Mouse (Mus musculus): ENCODE data around the gene Kif2c. TPM values are rescaled to one million over a fixed set of nuclear protein-coding genes. Genes with fewer than 3 reads are reported as not detected.

The Kif2c gene
- total and polyA plus RNA-seq, 3 experiments = 8.6 to 62.8 (median 52.0) TPM

DNA sequence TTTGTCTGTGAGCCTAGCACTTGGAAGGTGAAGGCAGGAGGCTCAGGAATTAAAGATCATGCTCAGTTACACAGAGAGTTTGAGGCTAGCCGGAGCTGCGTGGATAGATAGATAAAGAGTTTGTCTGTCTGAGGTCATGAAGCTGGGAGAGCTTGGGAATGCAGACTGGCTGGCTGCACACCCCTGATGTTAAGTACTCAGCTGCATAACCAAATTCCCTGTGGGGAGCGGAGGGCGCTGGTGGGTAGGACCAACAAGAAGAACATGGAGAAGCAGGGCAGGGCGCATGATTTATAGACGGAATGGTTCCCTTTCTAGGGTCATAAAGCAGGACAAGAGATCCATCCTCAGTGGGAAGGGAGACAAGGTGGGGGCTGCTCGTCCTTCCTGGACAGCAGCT is 39.4 kb downstream of the Kif2c start:
- no peaks in the 10 kb centered on the region for H3K9me3 ChIP-seq (replicated peaks)
- TF ChIP-seq POLR2AphosphoS5 (IDR thresholded peaks at IDR 0.05; ENCODE audit: insufficient replicate concordance, low read depth, low read length) = no peak
- no peak for TF ChIP-seq GATA1 (IDR thresholded peaks at IDR 0.05; ENCODE audit: borderline replicate concordance, low read length)
- TF ChIP-seq TAL1 (conservative IDR thresholded peaks at IDR 0.05; ENCODE audit: low read depth, low read length) = no peak
- TF ChIP-seq GATA2 (IDR thresholded peaks at IDR 0.05; ENCODE audit: borderline replicate concordance, low read depth, low read length) = no peak
- TF ChIP-seq CTCF (IDR thresholded peaks at IDR 0.05; ENCODE audit: low read depth, low read length) = no peak
- DNase-seq (ENCODE audit: low spot score) (no peak), ATAC-seq (ENCODE audit: extremely low read depth, insufficient number of reproducible peaks, low FRiP score, poor library complexity, severe bottlenecking) (no peak)
- H3K36me3 ChIP-seq (replicated peaks) = peaks cover 4% of the 10 kb centered on the region
- H3K27me3 ChIP-seq (ENCODE audit: insufficient read depth, low read length) = peaks cover 33% of the 10 kb centered on the region
- H3K4me3 ChIP-seq (ENCODE audit: low read depth, low read length) = no peak overlapping the region
- peaks cover 24% of the 10 kb centered on the region for H3K4me1 ChIP-seq (ENCODE audit: insufficient read depth, low read depth, low read length)

DNA sequence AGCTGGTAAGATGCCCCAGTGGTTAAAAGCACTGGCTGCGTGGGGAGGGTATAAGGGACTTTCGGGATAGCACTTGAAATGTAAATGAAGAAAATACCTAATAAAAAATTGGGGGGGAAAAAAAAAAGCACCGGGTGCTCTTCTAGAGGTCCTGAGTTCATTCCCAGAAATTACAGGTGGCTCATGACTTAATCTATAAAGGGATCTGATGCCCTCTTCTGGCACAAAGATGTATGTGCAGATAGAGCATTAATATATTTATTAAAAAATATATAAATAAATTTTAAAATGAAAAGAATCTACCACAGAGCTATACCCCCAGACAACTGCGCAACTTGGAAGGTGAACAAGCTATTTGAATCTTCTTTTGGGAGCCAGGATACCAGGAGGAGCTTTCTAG is 41.8 kb downstream of the Kif2c start:
- no peak overlapping the region for H3K4me3 ChIP-seq (ENCODE audit: low read depth, low read length)
- H3K9me3 ChIP-seq (replicated peaks) = no peaks in the 10 kb centered on the region
- no peak for TF ChIP-seq CTCF (IDR thresholded peaks at IDR 0.05; ENCODE audit: low read depth, low read length)
- TF ChIP-seq POLR2AphosphoS5 (IDR thresholded peaks at IDR 0.05; ENCODE audit: insufficient replicate concordance, low read depth, low read length) = no peak
- TF ChIP-seq GATA1 (IDR thresholded peaks at IDR 0.05; ENCODE audit: borderline replicate concordance, low read length) = no peak
- no peak for TF ChIP-seq GATA2 (IDR thresholded peaks at IDR 0.05; ENCODE audit: borderline replicate concordance, low read depth, low read length)
- TF ChIP-seq TAL1 (conservative IDR thresholded peaks at IDR 0.05; ENCODE audit: low read depth, low read length) = no peak
- H3K27me3 ChIP-seq (ENCODE audit: insufficient read depth, low read length) = peaks cover 33% of the 10 kb centered on the region
- no peak for DNase-seq (ENCODE audit: low spot score)
- peaks cover 37% of the 10 kb centered on the region for H3K4me1 ChIP-seq (ENCODE audit: insufficient read depth, low read depth, low read length)
- no peak for ATAC-seq (ENCODE audit: extremely low read depth, insufficient number of reproducible peaks, low FRiP score, poor library complexity, severe bottlenecking)
- no peaks in the 10 kb centered on the region for H3K36me3 ChIP-seq (replicated peaks)

DNA sequence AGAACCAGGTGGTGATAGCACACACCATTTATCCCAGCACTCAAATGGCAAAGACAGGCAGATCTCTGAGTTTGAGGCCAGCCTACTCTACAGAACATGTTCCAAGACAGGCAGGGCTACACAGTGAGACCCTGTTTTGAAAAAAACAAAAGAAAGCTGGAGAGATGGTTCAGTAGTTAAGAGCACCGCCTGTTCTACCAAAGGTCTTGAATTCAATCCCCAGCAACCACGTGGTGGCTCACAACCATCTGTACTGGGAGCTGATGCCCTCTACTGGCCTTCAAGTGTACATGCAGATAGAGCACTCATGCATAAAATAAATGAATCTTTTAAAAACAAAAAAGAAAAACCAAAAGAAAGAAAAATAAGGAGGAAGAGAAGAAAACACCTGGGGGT is 43.2 kb downstream of the Kif2c start:
- Histone ChIP-seq H3K9me3 (replicated peaks) (no peaks in the 10 kb centered on the region), H3K27me3 (ENCODE audit: insufficient read depth, low read length) (peaks cover 25% of the 10 kb centered on the region), H3K4me1 (ENCODE audit: insufficient read depth, low read depth, low read length) (peaks cover 50% of the 10 kb centered on the region), H3K36me3 (replicated peaks) (no peaks in the 10 kb centered on the region), H3K4me3 (ENCODE audit: low read depth, low read length) (no peak overlapping the region)
- DNase-seq (ENCODE audit: low spot score) (no peak), ATAC-seq (ENCODE audit: extremely low read depth, insufficient number of reproducible peaks, low FRiP score, poor library complexity, severe bottlenecking) (no peak)
- no peak for TF ChIP-seq TAL1 (conservative IDR thresholded peaks at IDR 0.05; ENCODE audit: low read depth, low read length)
- TF ChIP-seq CTCF (IDR thresholded peaks at IDR 0.05; ENCODE audit: low read depth, low read length) = peak; percentile 72

DNA sequence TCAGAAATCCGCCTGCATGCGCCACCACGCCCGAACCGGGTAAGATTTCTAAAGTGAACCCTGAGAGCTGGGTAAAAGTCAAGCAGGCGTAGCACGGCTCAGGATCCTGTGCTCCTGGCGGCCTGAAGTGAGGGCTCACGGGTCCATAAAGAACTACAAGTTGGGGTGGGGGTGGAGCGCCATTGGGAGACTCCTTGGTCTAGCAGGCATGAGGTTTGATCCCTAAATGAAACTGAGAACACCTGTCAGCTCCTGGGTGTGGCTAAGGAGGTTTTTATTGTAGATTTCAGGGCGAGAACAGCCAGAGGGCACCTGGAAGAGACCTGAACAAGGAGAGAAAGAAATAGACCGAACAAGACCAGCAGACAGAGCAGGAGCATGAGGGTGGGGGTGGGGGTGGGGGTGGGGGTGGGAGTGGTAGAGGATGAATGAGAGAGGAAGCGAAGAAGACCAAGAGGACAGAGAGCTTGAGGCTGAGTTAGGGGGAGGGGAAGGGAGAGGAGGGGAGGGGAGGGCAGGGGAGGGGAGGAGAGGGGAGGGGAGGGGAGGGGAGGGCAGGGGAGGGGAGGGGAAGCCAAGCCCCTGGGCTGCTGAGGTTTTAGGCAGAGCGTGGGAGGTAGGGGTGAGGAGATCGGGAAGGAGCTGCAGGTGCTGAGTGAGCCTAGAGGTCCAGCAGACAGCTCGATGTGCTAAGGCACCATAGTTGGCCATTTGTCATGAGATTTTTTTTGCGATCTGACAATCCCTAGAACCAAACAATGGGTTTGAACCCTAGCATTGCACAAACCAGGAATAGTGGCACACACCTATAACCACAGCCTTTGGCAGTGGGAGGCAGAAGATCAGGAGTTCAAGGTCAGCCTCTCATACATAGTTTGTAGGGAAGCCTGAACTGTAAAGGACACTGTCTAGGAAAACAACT is 43.9 kb downstream of the Kif2c start:
- H3K9me3 ChIP-seq (replicated peaks) = no peaks in the 10 kb centered on the region
- no peak for ATAC-seq (ENCODE audit: extremely low read depth, insufficient number of reproducible peaks, low FRiP score, poor library complexity, severe bottlenecking)
- TF ChIP-seq POLR2AphosphoS5 (IDR thresholded peaks at IDR 0.05; ENCODE audit: insufficient replicate concordance, low read depth, low read length) = no peak
- TF ChIP-seq TAL1 (conservative IDR thresholded peaks at IDR 0.05; ENCODE audit: low read depth, low read length) = no peak
- TF ChIP-seq GATA2 (IDR thresholded peaks at IDR 0.05; ENCODE audit: borderline replicate concordance, low read depth, low read length) = no peak
- no peak for TF ChIP-seq CTCF (IDR thresholded peaks at IDR 0.05; ENCODE audit: low read depth, low read length)
- TF ChIP-seq GATA1 (IDR thresholded peaks at IDR 0.05; ENCODE audit: borderline replicate concordance, low read length) = no peak
- no peaks in the 10 kb centered on the region for H3K36me3 ChIP-seq (replicated peaks)
- H3K4me3 ChIP-seq (ENCODE audit: low read depth, low read length) = peak overlapping the region; percentile 37; the same call in 1 of the 2 replicates
- H3K4me1 ChIP-seq (ENCODE audit: insufficient read depth, low read depth, low read length) = peaks cover 54% of the 10 kb centered on the region
- no peak for DNase-seq (ENCODE audit: low spot score)
- H3K27me3 ChIP-seq (ENCODE audit: insufficient read depth, low read length) = peaks cover 18% of the 10 kb centered on the region

DNA sequence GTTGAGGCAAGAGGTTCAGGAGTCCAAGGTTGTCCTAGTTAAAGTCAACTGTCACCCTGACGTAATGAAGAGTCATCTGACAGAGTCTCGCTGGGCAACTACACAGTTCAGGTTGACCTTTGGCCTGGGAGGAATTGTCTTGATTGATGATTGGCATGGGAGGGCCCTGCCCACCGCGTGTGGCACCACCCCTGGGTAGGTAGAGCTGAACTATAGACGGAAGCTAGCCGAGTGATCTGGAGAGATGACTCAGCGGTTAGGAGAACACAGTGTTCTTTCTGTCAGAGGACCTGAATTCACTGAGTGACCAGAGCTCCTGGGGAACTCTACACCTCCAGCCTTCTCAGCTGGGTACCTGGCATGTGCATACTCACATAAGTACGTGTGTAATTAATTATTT is 46.4 kb downstream of the Kif2c start:
- H3K9me3 ChIP-seq (replicated peaks) = no peaks in the 10 kb centered on the region
- TF ChIP-seq POLR2AphosphoS5 (IDR thresholded peaks at IDR 0.05; ENCODE audit: insufficient replicate concordance, low read depth, low read length) = no peak
- TF ChIP-seq CTCF (IDR thresholded peaks at IDR 0.05; ENCODE audit: low read depth, low read length) = no peak
- no peak for TF ChIP-seq TAL1 (conservative IDR thresholded peaks at IDR 0.05; ENCODE audit: low read depth, low read length)
- TF ChIP-seq GATA1 (IDR thresholded peaks at IDR 0.05; ENCODE audit: borderline replicate concordance, low read length) = no peak
- no peak for TF ChIP-seq GATA2 (IDR thresholded peaks at IDR 0.05; ENCODE audit: borderline replicate concordance, low read depth, low read length)
- peaks cover 15% of the 10 kb centered on the region for H3K36me3 ChIP-seq (replicated peaks)
- peaks cover 71% of the 10 kb centered on the region for H3K4me1 ChIP-seq (ENCODE audit: insufficient read depth, low read depth, low read length)
- peak overlapping the region; percentile 7; the same call in 1 of the 2 replicates for H3K4me3 ChIP-seq (ENCODE audit: low read depth, low read length)
- ATAC-seq (ENCODE audit: extremely low read depth, insufficient number of reproducible peaks, low FRiP score, poor library complexity, severe bottlenecking) (peak; percentile 68), DNase-seq (ENCODE audit: low spot score) (peak; percentile 66)
- peaks cover 13% of the 10 kb centered on the region; the same call in 1 of the 2 replicates for H3K27me3 ChIP-seq (ENCODE audit: insufficient read depth, low read length)

DNA sequence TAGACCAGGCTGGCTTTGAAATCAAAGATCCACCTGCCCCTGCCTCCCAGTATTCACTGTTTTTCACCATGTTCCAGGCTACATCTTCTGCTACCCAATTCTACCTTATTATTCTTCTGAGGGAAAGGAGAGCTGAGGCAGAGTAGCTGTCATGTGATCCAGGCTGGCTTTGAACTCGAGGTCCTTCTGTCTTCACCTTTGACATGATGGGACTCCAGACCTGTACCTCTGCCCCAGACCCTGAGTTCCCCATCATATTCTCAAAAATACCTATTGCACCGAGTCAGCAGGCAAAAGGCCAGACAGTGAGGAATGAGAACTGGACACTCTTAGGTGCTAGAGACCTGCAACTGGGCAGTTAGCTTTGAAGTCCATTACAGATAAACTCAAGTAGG is 47.8 kb downstream of the Kif2c start:
- TF ChIP-seq TAL1 (conservative IDR thresholded peaks at IDR 0.05; ENCODE audit: low read depth, low read length) (no peak), GATA1 (IDR thresholded peaks at IDR 0.05; ENCODE audit: borderline replicate concordance, low read length) (no peak), POLR2AphosphoS5 (IDR thresholded peaks at IDR 0.05; ENCODE audit: insufficient replicate concordance, low read depth, low read length) (no peak), GATA2 (IDR thresholded peaks at IDR 0.05; ENCODE audit: borderline replicate concordance, low read depth, low read length) (no peak), CTCF (IDR thresholded peaks at IDR 0.05; ENCODE audit: low read depth, low read length) (no peak)
- H3K4me1 ChIP-seq (ENCODE audit: insufficient read depth, low read depth, low read length) = peaks cover 71% of the 10 kb centered on the region

More for the DNA sequence above, 47.8 kb downstream of the Kif2c start:
- Histone ChIP-seq H3K4me3 (ENCODE audit: low read depth, low read length) (no peak overlapping the region; the same call in 1 of the 2 replicates), H3K9me3 (replicated peaks) (no peaks in the 10 kb centered on the region), H3K27me3 (ENCODE audit: insufficient read depth, low read length) (peaks cover 11% of the 10 kb centered on the region; the same call in 1 of the 2 replicates), H3K36me3 (replicated peaks) (peaks cover 30% of the 10 kb centered on the region)
- DNase-seq (ENCODE audit: low spot score) = no peak
- no peak for ATAC-seq (ENCODE audit: extremely low read depth, insufficient number of reproducible peaks, low FRiP score, poor library complexity, severe bottlenecking)

All from G1E (cell line).